Mouse (Mus musculus): ENCODE results near the gene BC004004. TPM values are rescaled to one million over a fixed set of nuclear protein-coding genes. Genes with fewer than 3 reads are reported as not detected.

BC004004 gene
- polyA plus RNA-seq, 1 experiment from 2014 or later, result 117 TPM

GRCm38 (mm10) chr17:29330671-29331410, 62.3 kb downstream of the BC004004 start:
- no peaks in the 10 kb centered on the region for H3K9me3 ChIP-seq (ENCODE audit: control insufficient read depth, low read length)
- no peak overlapping the region; the same call in 1 of the 2 replicates for H3K9ac ChIP-seq (replicated peaks; ENCODE audit: low read length)
- H3K4me2 ChIP-seq (ENCODE audit: low read length), result no peak overlapping the region
- peak; percentile 31; the same call in 1 of the 2 replicates for ATAC-seq (ENCODE audit: low FRiP score, low TSS enrichment)
- 12% methylated on average over 5 of the region's 5 CpGs for WGBS
- peak overlapping the region; percentile 70 for H3K27ac ChIP-seq (replicated peaks; ENCODE audit: low read depth, low read length)
- H3K27me3 ChIP-seq (ENCODE audit: control insufficient read depth, insufficient read depth, low read length), result no peaks in the 10 kb centered on the region
- peak; percentile 42 for DNase-seq
- H3K36me3 ChIP-seq (ENCODE audit: control insufficient read depth, insufficient read depth, low read length), result peaks cover 52% of the 10 kb centered on the region
- no peak overlapping the region for H3K4me3 ChIP-seq (replicated peaks; ENCODE audit: low read depth, low read length)
- peaks cover 21% of the 10 kb centered on the region for H3K4me1 ChIP-seq (ENCODE audit: control insufficient read depth, insufficient read depth, low read length)

- no peak for DNase-seq
- Histone ChIP-seq H3K9me3 (ENCODE audit: control insufficient read depth, low read length) (no peaks in the 10 kb centered on the region), H3K36me3 (ENCODE audit: control insufficient read depth, insufficient read depth, low read length) (peaks cover 66% of the 10 kb centered on the region), H3K27me3 (ENCODE audit: control insufficient read depth, insufficient read depth, low read length) (no peaks in the 10 kb centered on the region), H3K4me2 (ENCODE audit: low read length) (no peak overlapping the region), H3K9ac (replicated peaks; ENCODE audit: low read length) (no peak overlapping the region), H3K4me1 (ENCODE audit: control insufficient read depth, insufficient read depth, low read length) (peaks cover 7% of the 10 kb centered on the region), H3K4me3 (replicated peaks; ENCODE audit: low read depth, low read length) (no peak overlapping the region), H3K27ac (replicated peaks; ENCODE audit: low read depth, low read length) (peak overlapping the region; percentile 70; the same call in 1 of the 2 replicates)
- 92% methylated on average over 4 of the region's 4 CpGs for WGBS
- ATAC-seq (ENCODE audit: low FRiP score, low TSS enrichment), result no peak
Measured at GRCm38 (mm10) chr17:29332186-29332685, 63.6 kb downstream of the BC004004 start.

GRCm38 (mm10) chr17:29336266-29336990, 67.8 kb downstream of the BC004004 start:
- ATAC-seq (ENCODE audit: low FRiP score, low TSS enrichment) (no peak), DNase-seq (no peak)
- peaks cover 2% of the 10 kb centered on the region; the same call in 1 of the 2 replicates for H3K4me1 ChIP-seq (ENCODE audit: control insufficient read depth, insufficient read depth, low read length)
- H3K4me3 ChIP-seq (replicated peaks; ENCODE audit: low read depth, low read length), result no peak overlapping the region
- no peak overlapping the region for H3K4me2 ChIP-seq (ENCODE audit: low read length)
- H3K9me3 ChIP-seq (ENCODE audit: control insufficient read depth, low read length), result no peaks in the 10 kb centered on the region
- H3K9ac ChIP-seq (replicated peaks; ENCODE audit: low read length), result no peak overlapping the region
- no peak overlapping the region for H3K27ac ChIP-seq (replicated peaks; ENCODE audit: low read depth, low read length)
- no peaks in the 10 kb centered on the region for H3K27me3 ChIP-seq (ENCODE audit: control insufficient read depth, insufficient read depth, low read length)
- WGBS, result 95% methylated on average over 19 of the region's 19 CpGs
- peaks cover 86% of the 10 kb centered on the region for H3K36me3 ChIP-seq (ENCODE audit: control insufficient read depth, insufficient read depth, low read length)

- Histone ChIP-seq H3K9ac (replicated peaks; ENCODE audit: low read length) (no peak overlapping the region), H3K4me3 (replicated peaks; ENCODE audit: low read depth, low read length) (no peak overlapping the region), H3K9me3 (ENCODE audit: control insufficient read depth, low read length) (no peaks in the 10 kb centered on the region), H3K4me2 (ENCODE audit: low read length) (no peak overlapping the region), H3K27ac (replicated peaks; ENCODE audit: low read depth, low read length) (peak overlapping the region; percentile 64), H3K36me3 (ENCODE audit: control insufficient read depth, insufficient read depth, low read length) (peaks cover 83% of the 10 kb centered on the region), H3K4me1 (ENCODE audit: control insufficient read depth, insufficient read depth, low read length) (peaks cover 12% of the 10 kb centered on the region), H3K27me3 (ENCODE audit: control insufficient read depth, insufficient read depth, low read length) (no peaks in the 10 kb centered on the region)
- DNase-seq (peak; percentile 58), ATAC-seq (ENCODE audit: low FRiP score, low TSS enrichment) (peak; percentile 24; the same call in 1 of the 2 replicates)
- WGBS, result 81% methylated on average over 9 of the region's 9 CpGs
Measured at GRCm38 (mm10) chr17:29337979-29338823, 69.6 kb downstream of the BC004004 start.

- Histone ChIP-seq H3K4me1 (ENCODE audit: control insufficient read depth, insufficient read depth, low read length) (peaks cover 12% of the 10 kb centered on the region), H3K27ac (replicated peaks; ENCODE audit: low read depth, low read length) (peak overlapping the region; percentile 64; the same call in 1 of the 2 replicates), H3K36me3 (ENCODE audit: control insufficient read depth, insufficient read depth, low read length) (peaks cover 80% of the 10 kb centered on the region), H3K9me3 (ENCODE audit: control insufficient read depth, low read length) (no peaks in the 10 kb centered on the region), H3K27me3 (ENCODE audit: control insufficient read depth, insufficient read depth, low read length) (no peaks in the 10 kb centered on the region), H3K9ac (replicated peaks; ENCODE audit: low read length) (no peak overlapping the region), H3K4me3 (replicated peaks; ENCODE audit: low read depth, low read length) (no peak overlapping the region), H3K4me2 (ENCODE audit: low read length) (no peak overlapping the region)
- WGBS, result 83% methylated on average over 11 of the region's 11 CpGs
- ATAC-seq (ENCODE audit: low FRiP score, low TSS enrichment) (no peak), DNase-seq (no peak)
Measured at GRCm38 (mm10) chr17:29339170-29339768, 70.7 kb downstream of the BC004004 start.

GRCm38 (mm10) chr17:29340406-29341261, 72.0 kb downstream of the BC004004 start:
- H3K4me2 ChIP-seq (ENCODE audit: low read length), result no peak overlapping the region
- peaks cover 76% of the 10 kb centered on the region for H3K36me3 ChIP-seq (ENCODE audit: control insufficient read depth, insufficient read depth, low read length)
- H3K4me1 ChIP-seq (ENCODE audit: control insufficient read depth, insufficient read depth, low read length), result peaks cover 19% of the 10 kb centered on the region
- no peak overlapping the region for H3K4me3 ChIP-seq (replicated peaks; ENCODE audit: low read depth, low read length)
- H3K27me3 ChIP-seq (ENCODE audit: control insufficient read depth, insufficient read depth, low read length), result no peaks in the 10 kb centered on the region
- 85% methylated on average over 18 of the region's 18 CpGs for WGBS
- no peak for ATAC-seq (ENCODE audit: low FRiP score, low TSS enrichment)
- no peak for DNase-seq
- H3K9ac ChIP-seq (replicated peaks; ENCODE audit: low read length), result no peak overlapping the region
- no peak overlapping the region for H3K27ac ChIP-seq (replicated peaks; ENCODE audit: low read depth, low read length)
- H3K9me3 ChIP-seq (ENCODE audit: control insufficient read depth, low read length), result no peaks in the 10 kb centered on the region

- WGBS, result 12% methylated on average over 9 of the region's 9 CpGs
- H3K36me3 ChIP-seq (ENCODE audit: control insufficient read depth, insufficient read depth, low read length), result peaks cover 67% of the 10 kb centered on the region
Measured at GRCm38 (mm10) chr17:29341591-29342003, 73.0 kb downstream of the BC004004 start.

More at GRCm38 (mm10) chr17:29341591-29342003, 73.0 kb downstream of the BC004004 start:
- Histone ChIP-seq H3K9me3 (ENCODE audit: control insufficient read depth, low read length) (no peaks in the 10 kb centered on the region), H3K4me2 (ENCODE audit: low read length) (peak overlapping the region; percentile 8; the same call in 1 of the 2 replicates), H3K27me3 (ENCODE audit: control insufficient read depth, insufficient read depth, low read length) (no peaks in the 10 kb centered on the region), H3K9ac (replicated peaks; ENCODE audit: low read length) (no peak overlapping the region; the same call in 1 of the 2 replicates), H3K4me1 (ENCODE audit: control insufficient read depth, insufficient read depth, low read length) (peaks cover 26% of the 10 kb centered on the region), H3K4me3 (replicated peaks; ENCODE audit: low read depth, low read length) (no peak overlapping the region), H3K27ac (replicated peaks; ENCODE audit: low read depth, low read length) (peak overlapping the region; percentile 78)
- no peak for ATAC-seq (ENCODE audit: low FRiP score, low TSS enrichment)
- peak; percentile 70 for DNase-seq
